Mouse (Mus musculus): Measurements from ENCODE around the gene Gm5426. TPM values are rescaled to one million over a fixed set of nuclear protein-coding genes. Genes with fewer than 3 reads are reported as not detected.

Gene Gm5426
- polyA plus RNA-seq, 1 experiment from 2014 or later: not detected

DNA sequence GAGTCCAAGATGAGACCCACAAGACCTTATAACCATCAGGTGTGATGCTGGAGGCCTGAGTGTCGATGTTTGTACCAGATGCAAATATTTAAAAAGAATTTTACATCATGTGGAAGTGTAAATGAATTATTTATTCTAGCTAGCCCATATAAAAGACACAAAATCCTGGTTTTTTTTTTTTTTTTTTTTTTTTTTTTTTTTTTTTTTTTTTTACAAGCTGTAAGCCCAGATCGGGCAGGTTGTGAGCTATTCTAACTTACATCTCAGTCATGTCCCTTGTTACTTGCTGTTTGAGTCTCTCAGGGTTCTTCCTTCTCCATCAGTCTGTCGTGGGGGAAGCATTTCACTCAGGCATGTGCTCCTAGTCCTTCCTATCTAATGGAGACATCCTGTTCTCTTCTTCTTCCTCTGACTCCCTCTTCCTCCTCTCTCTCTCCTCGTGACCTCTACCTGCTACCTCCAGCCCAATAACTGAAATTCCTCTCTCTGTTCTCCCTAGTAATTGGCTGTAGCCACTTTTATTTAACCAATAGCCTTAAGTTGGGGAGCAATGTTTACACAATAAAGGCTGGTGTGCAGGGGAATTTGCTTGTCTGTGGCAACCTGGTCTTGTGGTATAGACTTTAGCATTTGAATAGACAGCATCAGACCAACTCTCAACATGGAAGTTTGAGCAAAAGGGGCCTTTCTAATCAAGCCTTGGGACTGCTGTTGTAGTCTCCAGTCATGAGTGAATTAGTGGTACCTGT is 29.3 kb upstream of the Gm5426 start:
- Histone ChIP-seq H3K4me3 (replicated peaks; ENCODE audit: low read length) (no peak overlapping the region), H3K36me3 (ENCODE audit: control insufficient read depth, insufficient read depth, low read length) (no peaks in the 10 kb centered on the region), H3K4me1 (ENCODE audit: control insufficient read depth, insufficient read depth, low read length) (no peaks in the 10 kb centered on the region), H3K9me3 (replicated peaks; ENCODE audit: control insufficient read depth, low read length) (no peaks in the 10 kb centered on the region), H3K9ac (ENCODE audit: low read length) (no peak overlapping the region), H3K27ac (ENCODE audit: low read length) (no peak overlapping the region), H3K27me3 (ENCODE audit: control insufficient read depth, insufficient read depth, low read length) (no peaks in the 10 kb centered on the region), H3K4me2 (ENCODE audit: low read depth, low read length) (no peak overlapping the region)
- 55% methylated on average over 4 of the region's 4 CpGs for WGBS
- no peak for ATAC-seq (ENCODE audit: insufficient read depth, low FRiP score)

DNA sequence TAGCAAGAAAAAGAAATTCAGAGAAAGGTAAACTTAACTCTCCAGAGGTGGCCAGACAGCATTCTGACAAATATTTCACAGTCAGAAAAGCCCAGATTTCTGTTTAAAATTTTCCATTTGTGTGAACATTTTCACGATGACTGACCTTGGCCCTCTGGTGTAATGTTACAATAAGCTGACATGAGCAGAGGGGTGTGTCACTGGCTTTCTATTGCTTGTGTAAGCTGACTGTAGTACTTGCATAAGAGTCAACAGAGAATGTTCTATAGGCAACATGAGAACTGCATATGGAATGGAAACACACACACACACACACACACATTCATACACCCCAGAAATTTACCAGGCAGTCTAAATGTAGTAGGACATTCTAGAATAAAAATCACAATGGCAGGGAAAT is 28.6 kb upstream of the Gm5426 start:
- Histone ChIP-seq H3K9me3 (replicated peaks; ENCODE audit: control insufficient read depth, low read length) (no peaks in the 10 kb centered on the region), H3K36me3 (ENCODE audit: control insufficient read depth, insufficient read depth, low read length) (no peaks in the 10 kb centered on the region), H3K27ac (ENCODE audit: low read length) (no peak overlapping the region), H3K4me2 (ENCODE audit: low read depth, low read length) (no peak overlapping the region), H3K4me3 (replicated peaks; ENCODE audit: low read length) (no peak overlapping the region), H3K4me1 (ENCODE audit: control insufficient read depth, insufficient read depth, low read length) (no peaks in the 10 kb centered on the region), H3K9ac (ENCODE audit: low read length) (no peak overlapping the region), H3K27me3 (ENCODE audit: control insufficient read depth, insufficient read depth, low read length) (no peaks in the 10 kb centered on the region)
- ATAC-seq (ENCODE audit: insufficient read depth, low FRiP score): no peak
- WGBS: 13% methylated on average over 1 of the region's 1 CpGs

DNA sequence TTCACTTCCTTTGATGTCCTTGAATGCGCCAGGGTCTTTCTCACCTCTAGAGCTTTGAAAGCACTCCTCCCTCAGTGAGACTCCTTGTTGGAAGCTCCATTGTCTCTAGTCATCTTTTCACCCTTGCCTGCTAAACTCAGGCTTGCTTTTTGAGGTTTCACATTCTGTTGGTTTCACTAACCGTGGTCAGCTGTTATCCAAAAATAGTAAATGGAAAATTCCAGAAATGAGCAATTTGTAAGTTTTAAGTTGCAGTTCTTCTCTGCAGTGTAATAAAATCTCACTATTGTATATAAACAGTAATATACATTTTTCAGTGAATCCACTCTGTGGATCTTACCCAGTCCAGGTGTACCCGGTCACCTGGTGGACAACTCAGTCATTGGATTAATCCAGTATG is 21.1 kb upstream of the Gm5426 start:
- H3K9ac ChIP-seq (ENCODE audit: low read length): no peak overlapping the region
- H3K27me3 ChIP-seq (ENCODE audit: control insufficient read depth, insufficient read depth, low read length): no peaks in the 10 kb centered on the region
- WGBS: 75% methylated on average over 3 of the region's 3 CpGs
- no peak for ATAC-seq (ENCODE audit: insufficient read depth, low FRiP score)
- H3K4me1 ChIP-seq (ENCODE audit: control insufficient read depth, insufficient read depth, low read length): no peaks in the 10 kb centered on the region
- H3K36me3 ChIP-seq (ENCODE audit: control insufficient read depth, insufficient read depth, low read length): no peaks in the 10 kb centered on the region
- no peak overlapping the region for H3K27ac ChIP-seq (ENCODE audit: low read length)
- H3K4me2 ChIP-seq (ENCODE audit: low read depth, low read length): no peak overlapping the region
- no peaks in the 10 kb centered on the region for H3K9me3 ChIP-seq (replicated peaks; ENCODE audit: control insufficient read depth, low read length)
- no peak overlapping the region for H3K4me3 ChIP-seq (replicated peaks; ENCODE audit: low read length)

DNA sequence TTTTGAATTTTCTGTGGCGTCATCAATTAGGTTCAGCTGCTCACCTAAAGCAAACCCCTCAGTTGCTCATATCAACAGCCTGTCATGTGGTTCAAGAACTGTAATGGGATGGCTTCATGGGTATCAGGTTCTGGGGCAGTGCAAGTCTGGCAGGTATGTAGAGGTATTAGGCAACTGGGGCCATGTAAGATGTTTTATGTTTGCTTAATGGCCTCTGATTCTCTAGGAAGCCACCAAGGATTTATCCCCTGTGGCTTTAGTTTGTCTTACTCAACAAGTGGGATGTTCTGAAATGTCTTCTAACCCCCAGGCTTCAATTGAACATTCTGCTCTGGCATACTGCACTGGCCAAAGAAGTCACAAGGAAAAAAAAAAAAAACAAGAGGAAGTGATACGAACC is 15.6 kb upstream of the Gm5426 start:
- Histone ChIP-seq H3K4me3 (replicated peaks; ENCODE audit: low read length) (no peak overlapping the region), H3K27me3 (ENCODE audit: control insufficient read depth, insufficient read depth, low read length) (no peaks in the 10 kb centered on the region), H3K9ac (ENCODE audit: low read length) (no peak overlapping the region), H3K27ac (ENCODE audit: low read length) (no peak overlapping the region), H3K9me3 (replicated peaks; ENCODE audit: control insufficient read depth, low read length) (no peaks in the 10 kb centered on the region), H3K36me3 (ENCODE audit: control insufficient read depth, insufficient read depth, low read length) (no peaks in the 10 kb centered on the region), H3K4me2 (ENCODE audit: low read depth, low read length) (no peak overlapping the region), H3K4me1 (ENCODE audit: control insufficient read depth, insufficient read depth, low read length) (no peaks in the 10 kb centered on the region)
- no peak for ATAC-seq (ENCODE audit: insufficient read depth, low FRiP score)
- WGBS: 84% methylated on average over 2 of the region's 2 CpGs

DNA sequence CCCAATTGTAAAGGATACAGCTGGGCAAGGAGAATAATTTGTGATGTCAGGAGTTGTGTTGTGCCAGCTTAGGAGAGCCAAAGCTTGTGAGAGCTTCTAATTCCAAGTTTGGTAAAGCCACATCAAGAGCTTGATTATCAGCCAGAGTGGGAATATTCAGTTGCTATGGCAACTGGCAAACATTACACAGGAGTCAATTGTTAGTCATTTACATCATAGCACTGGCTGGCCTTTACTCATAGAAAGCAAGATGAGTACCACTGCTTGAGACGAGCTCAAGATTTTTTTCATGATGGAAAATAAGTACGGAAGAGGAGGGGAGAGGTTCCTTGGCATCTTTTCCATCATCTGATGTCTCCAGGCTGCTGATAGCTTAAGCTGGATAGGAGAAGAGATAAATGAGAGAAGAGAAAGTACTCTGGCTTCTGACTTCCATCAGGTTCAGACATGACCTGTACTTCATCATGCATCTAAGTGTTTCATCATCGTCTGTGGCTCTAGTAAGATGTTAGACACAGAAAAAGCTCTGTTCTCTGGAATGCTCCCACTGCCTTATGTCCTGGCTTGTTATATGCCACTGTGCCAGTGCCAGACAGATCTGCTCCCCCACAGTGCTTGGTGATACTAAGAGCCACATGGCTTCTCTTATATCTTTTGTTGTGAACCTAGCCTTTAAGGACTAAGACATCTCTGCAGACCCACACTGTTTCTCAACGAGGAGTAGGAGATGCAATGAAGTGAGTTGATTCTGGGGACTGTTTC is 15.0 kb upstream of the Gm5426 start:
- H3K9me3 ChIP-seq (replicated peaks; ENCODE audit: control insufficient read depth, low read length): no peaks in the 10 kb centered on the region
- H3K36me3 ChIP-seq (ENCODE audit: control insufficient read depth, insufficient read depth, low read length): no peaks in the 10 kb centered on the region
- no peak overlapping the region for H3K9ac ChIP-seq (ENCODE audit: low read length)
- no peak overlapping the region for H3K27ac ChIP-seq (ENCODE audit: low read length)
- no peaks in the 10 kb centered on the region for H3K4me1 ChIP-seq (ENCODE audit: control insufficient read depth, insufficient read depth, low read length)
- ATAC-seq (ENCODE audit: insufficient read depth, low FRiP score): no peak
- no peaks in the 10 kb centered on the region for H3K27me3 ChIP-seq (ENCODE audit: control insufficient read depth, insufficient read depth, low read length)
- no peak overlapping the region for H3K4me3 ChIP-seq (replicated peaks; ENCODE audit: low read length)
- H3K4me2 ChIP-seq (ENCODE audit: low read depth, low read length): no peak overlapping the region
- WGBS: 56% methylated on average over 4 of the region's 4 CpGs

DNA sequence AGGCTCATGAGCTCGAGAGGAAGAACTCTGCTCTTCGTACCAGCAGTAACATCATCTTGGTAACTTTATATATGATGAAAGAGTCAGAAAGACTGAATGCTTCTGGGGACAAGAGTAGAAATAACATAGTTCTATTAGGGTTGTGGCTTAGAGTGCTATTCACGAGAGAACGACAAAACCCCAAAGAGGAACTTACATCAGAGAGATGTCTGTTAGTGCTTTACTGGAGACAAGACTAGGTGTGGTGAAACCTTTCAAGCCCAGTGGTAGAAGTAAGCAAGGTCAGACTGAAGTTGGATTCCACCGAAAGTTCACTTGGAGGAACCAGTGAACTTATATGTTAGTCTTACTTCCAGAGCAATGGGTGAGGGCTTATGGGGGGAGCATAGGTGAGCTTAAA is 12.5 kb upstream of the Gm5426 start:
- Histone ChIP-seq H3K9ac (ENCODE audit: low read length) (no peak overlapping the region), H3K4me3 (replicated peaks; ENCODE audit: low read length) (no peak overlapping the region), H3K36me3 (ENCODE audit: control insufficient read depth, insufficient read depth, low read length) (no peaks in the 10 kb centered on the region), H3K4me1 (ENCODE audit: control insufficient read depth, insufficient read depth, low read length) (no peaks in the 10 kb centered on the region), H3K4me2 (ENCODE audit: low read depth, low read length) (no peak overlapping the region), H3K27ac (ENCODE audit: low read length) (no peak overlapping the region), H3K9me3 (replicated peaks; ENCODE audit: control insufficient read depth, low read length) (no peaks in the 10 kb centered on the region), H3K27me3 (ENCODE audit: control insufficient read depth, insufficient read depth, low read length) (no peaks in the 10 kb centered on the region)
- 85% methylated on average over 5 of the region's 5 CpGs for WGBS
- ATAC-seq (ENCODE audit: insufficient read depth, low FRiP score): no peak

DNA sequence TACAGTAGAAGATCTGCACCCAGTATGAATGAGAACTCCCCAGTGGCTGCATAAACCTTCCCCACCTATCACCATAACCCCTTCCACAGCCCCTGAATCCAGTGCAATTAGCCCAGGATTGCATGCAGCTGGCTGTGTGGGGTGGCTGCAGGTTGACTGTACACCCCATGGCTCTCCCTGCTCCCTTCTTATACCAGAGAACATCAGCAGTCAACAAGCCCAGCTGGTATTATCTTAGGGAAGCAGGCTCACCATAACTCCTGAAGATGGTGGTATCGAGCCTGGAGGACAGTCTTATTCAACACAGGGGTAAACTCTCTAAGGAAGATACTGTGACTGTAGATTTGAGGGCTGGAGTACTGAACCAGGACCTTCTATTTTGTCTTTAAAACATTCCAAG is 12.1 kb upstream of the Gm5426 start:
- Histone ChIP-seq H3K9ac (ENCODE audit: low read length) (no peak overlapping the region), H3K4me1 (ENCODE audit: control insufficient read depth, insufficient read depth, low read length) (no peaks in the 10 kb centered on the region), H3K36me3 (ENCODE audit: control insufficient read depth, insufficient read depth, low read length) (no peaks in the 10 kb centered on the region), H3K9me3 (replicated peaks; ENCODE audit: control insufficient read depth, low read length) (no peaks in the 10 kb centered on the region), H3K27me3 (ENCODE audit: control insufficient read depth, insufficient read depth, low read length) (no peaks in the 10 kb centered on the region), H3K27ac (ENCODE audit: low read length) (no peak overlapping the region), H3K4me2 (ENCODE audit: low read depth, low read length) (no peak overlapping the region), H3K4me3 (replicated peaks; ENCODE audit: low read length) (no peak overlapping the region)
- WGBS: 84% methylated on average over 1 of the region's 1 CpGs
- ATAC-seq (ENCODE audit: insufficient read depth, low FRiP score): no peak

DNA sequence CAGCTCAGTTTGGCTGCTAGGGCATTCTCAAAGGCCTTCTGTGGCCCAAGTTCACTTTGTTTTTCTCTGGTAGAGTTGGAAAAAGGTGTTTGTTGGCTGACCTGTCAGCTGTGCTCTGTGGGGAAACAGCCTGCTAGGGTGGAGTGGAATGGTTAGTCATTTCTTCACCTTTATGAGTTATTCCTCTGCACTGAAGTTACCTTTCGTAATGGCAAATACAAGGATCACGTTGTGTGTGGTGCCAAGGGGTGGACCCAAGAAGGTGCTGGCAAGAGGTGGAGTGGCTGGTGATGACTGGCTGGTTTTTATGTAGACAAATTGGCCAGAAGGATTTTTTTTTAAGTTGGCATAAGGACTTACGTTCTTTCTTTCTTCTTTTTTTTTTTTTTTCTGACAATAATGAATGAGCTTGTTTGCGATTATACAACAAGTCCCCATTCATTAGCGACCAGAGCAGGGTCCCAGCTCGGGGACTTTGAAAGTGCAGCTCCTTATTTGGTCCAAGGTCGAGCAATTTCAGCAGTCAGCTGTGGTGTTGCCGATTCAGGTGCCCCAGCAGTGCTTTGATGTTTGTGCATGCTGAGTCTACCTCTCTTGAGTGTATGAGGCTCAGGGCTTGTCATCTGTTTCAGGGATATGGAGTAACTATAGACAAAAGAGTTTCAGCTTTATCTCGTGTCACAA is 10.5 kb upstream of the Gm5426 start:
- Histone ChIP-seq H3K27me3 (ENCODE audit: control insufficient read depth, insufficient read depth, low read length) (no peaks in the 10 kb centered on the region), H3K36me3 (ENCODE audit: control insufficient read depth, insufficient read depth, low read length) (no peaks in the 10 kb centered on the region), H3K9me3 (replicated peaks; ENCODE audit: control insufficient read depth, low read length) (no peaks in the 10 kb centered on the region), H3K4me2 (ENCODE audit: low read depth, low read length) (no peak overlapping the region), H3K4me1 (ENCODE audit: control insufficient read depth, insufficient read depth, low read length) (no peaks in the 10 kb centered on the region), H3K4me3 (replicated peaks; ENCODE audit: low read length) (no peak overlapping the region), H3K9ac (ENCODE audit: low read length) (no peak overlapping the region), H3K27ac (ENCODE audit: low read length) (no peak overlapping the region)
- 54% methylated on average over 9 of the region's 9 CpGs for WGBS
- ATAC-seq (ENCODE audit: insufficient read depth, low FRiP score): no peak

DNA sequence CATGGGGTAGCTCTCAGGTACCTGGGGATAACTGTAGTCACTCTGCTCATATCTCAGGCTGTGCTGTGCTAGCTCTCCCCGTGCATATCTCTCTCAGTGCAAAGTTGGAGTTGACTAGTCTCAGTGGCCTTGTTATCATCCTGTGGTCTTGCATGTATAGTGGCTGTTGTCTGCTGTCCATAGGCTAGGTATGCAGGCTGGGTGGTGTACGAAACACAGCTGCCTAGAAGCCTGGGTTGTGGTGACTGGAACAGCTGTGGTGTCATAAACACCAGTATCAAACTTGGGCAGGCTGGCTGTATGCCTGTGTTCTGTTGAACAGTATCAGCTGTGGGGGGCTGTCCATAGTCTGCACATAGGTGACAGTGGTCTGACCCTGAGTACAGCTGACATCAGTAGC is 7.2 kb upstream of the Gm5426 start:
- H3K9me3 ChIP-seq (replicated peaks; ENCODE audit: control insufficient read depth, low read length): no peaks in the 10 kb centered on the region
- no peak overlapping the region for H3K9ac ChIP-seq (ENCODE audit: low read length)
- ATAC-seq (ENCODE audit: insufficient read depth, low FRiP score): no peak
- H3K4me1 ChIP-seq (ENCODE audit: control insufficient read depth, insufficient read depth, low read length): no peaks in the 10 kb centered on the region
- no peak overlapping the region for H3K4me2 ChIP-seq (ENCODE audit: low read depth, low read length)
- WGBS: 65% methylated on average over 2 of the region's 2 CpGs
- no peak overlapping the region for H3K27ac ChIP-seq (ENCODE audit: low read length)
- H3K27me3 ChIP-seq (ENCODE audit: control insufficient read depth, insufficient read depth, low read length): no peaks in the 10 kb centered on the region
- H3K36me3 ChIP-seq (ENCODE audit: control insufficient read depth, insufficient read depth, low read length): no peaks in the 10 kb centered on the region
- H3K4me3 ChIP-seq (replicated peaks; ENCODE audit: low read length): no peak overlapping the region
